In genomic region chr19:43704787-43705497, GRCm38 (mm10) we compare ENCODE assay signal across 16 mouse cellular contexts.
"Had no signal": no experiment of that assay in that cellular context is flagged by ENCODE, and none has a peak within 500 bp of the region (broad histone marks: within the 10 kb centered on the region; RNA-seq: fewer than 3 reads in every experiment).

No protein-coding gene starts in this region.

- H3K4me3 ChIP-seq: limb, embryonic 12.5 days; liver, embryonic 13.5 days; lung, embryonic 15.5 days; megakaryocyte, embryonic 14.5 days; midbrain, embryonic 12.5 days; neural tube, embryonic 13.5 days had no signal

- H3K9ac ChIP-seq: limb, embryonic 12.5 days; liver, embryonic 13.5 days; liver, postnatal 0 days; lung, embryonic 15.5 days; midbrain, embryonic 12.5 days; neural tube, embryonic 13.5 days had no signal

- H3K4me1 ChIP-seq: liver, embryonic 13.5 days; lung, embryonic 15.5 days; midbrain, embryonic 12.5 days had no signal

- H3K27me3 ChIP-seq: limb, embryonic 12.5 days; liver, embryonic 13.5 days; lung, embryonic 15.5 days; megakaryocyte, embryonic 14.5 days; midbrain, embryonic 12.5 days; neural tube, embryonic 13.5 days had no signal

- H3K9me3 ChIP-seq: limb, embryonic 12.5 days; liver, embryonic 13.5 days; lung, embryonic 15.5 days; midbrain, embryonic 12.5 days; neural tube, embryonic 13.5 days had no signal

- H3K4me2 ChIP-seq: limb, embryonic 12.5 days; liver, embryonic 13.5 days; lung, embryonic 15.5 days; midbrain, embryonic 12.5 days; neural tube, embryonic 13.5 days had no signal

- H3K27ac ChIP-seq: limb, embryonic 12.5 days; liver, embryonic 13.5 days; lung, embryonic 15.5 days; macrophage; midbrain, embryonic 12.5 days; neural tube, embryonic 13.5 days had no signal

- ATAC-seq: liver, postnatal 0 days; midbrain, embryonic 16.5 days had no signal

- DNase-seq: layer of hippocampus, adult 9-11 months; layer of hippocampus, postnatal 36 days; liver; liver, embryonic 13.5 days; liver, postnatal 0 days; lung, postnatal 14 days; right cerebral cortex, postnatal 14 days; thymus, adult 18-20 months; thymus, postnatal 14 days had no signal
